Mouse (Mus musculus) heart, embryonic 15.5 days (tissue): Measurements from ENCODE around the gene Slc12a7. TPM values are rescaled to one million over a fixed set of nuclear protein-coding genes. Genes with fewer than 3 reads are reported as not detected.

Source experiments
- ATAC-seq: fragments of 200-750 bp; cut with Nextera tagmentation; replicated peaks from 2 replicates; pipeline ENCODE4 v1.8.0; 2017; ENCODE audit warnings: low read depth, moderate TSS enrichment; ENCODE audit not compliant: insufficient number of reproducible peaks, insufficient read depth, low FRiP score
- H3K27ac ChIP-seq: fragments of 300-500 bp; sonication (generic); 2 replicates; pipeline ENCODE4 v1.5.1; 2015; ENCODE audit warnings: mild to moderate bottlenecking, inconsistent platforms
- H3K27me3 ChIP-seq: fragments of 300-500 bp; sonication (generic); 2 replicates; pipeline ENCODE4 v1.6.1; 2015; ENCODE audit warnings: inconsistent platforms
- H3K36me3 ChIP-seq: fragments of 300-500 bp; sonication (generic); 2 replicates; pipeline ENCODE4 v1.6.1; 2015; ENCODE audit warnings: mild to moderate bottlenecking, inconsistent platforms
- H3K4me1 ChIP-seq: fragments of 300-500 bp; sonication (generic); replicated peaks from 2 replicates; pipeline ENCODE4 v1.6.1; 2015; ENCODE audit warnings: inconsistent platforms
- H3K4me2 ChIP-seq: fragments of 300-500 bp; sonication (generic); 2 replicates; pipeline ENCODE4 v1.6.1; 2015; ENCODE audit warnings: inconsistent platforms, mild to moderate bottlenecking, moderate library complexity
- H3K4me3 ChIP-seq: fragments of 300-500 bp; sonication (generic); 2 replicates; pipeline ENCODE4 v1.5.1; 2015; ENCODE audit warnings: mild to moderate bottlenecking, inconsistent platforms
- H3K9ac ChIP-seq: fragments of 300-500 bp; sonication (generic); 2 replicates; pipeline ENCODE4 v1.6.1; 2015; ENCODE audit warnings: mild to moderate bottlenecking, inconsistent platforms
- H3K9me3 ChIP-seq: fragments of 300-500 bp; sonication (generic); replicated peaks from 2 replicates; pipeline ENCODE4 v1.6.1; 2016; ENCODE audit warnings: inconsistent platforms
- WGBS: fragments of 180-500 bp; shearing (Covaris S2); methylation state at CpG from one replicate; pipeline ENCODE4 v1.1.7; 2015; ENCODE audit warnings: mixed read lengths; 5-methylcytosine and 5-hydroxymethylcytosine counted together
- polyA plus RNA-seq: library from polyadenylated mRNA; unstranded; fragments of >200 nt; fragmentation: Nextera tagmentation; extraction: Ambion mirVana; gene quantifications from 2 replicates; pipeline ENCODE4 v1.2.1, GENCODE M21; 2015

The Slc12a7 gene
- polyA plus RNA-seq, 1 experiment from 2014 or later: 37.1 TPM

DNA sequence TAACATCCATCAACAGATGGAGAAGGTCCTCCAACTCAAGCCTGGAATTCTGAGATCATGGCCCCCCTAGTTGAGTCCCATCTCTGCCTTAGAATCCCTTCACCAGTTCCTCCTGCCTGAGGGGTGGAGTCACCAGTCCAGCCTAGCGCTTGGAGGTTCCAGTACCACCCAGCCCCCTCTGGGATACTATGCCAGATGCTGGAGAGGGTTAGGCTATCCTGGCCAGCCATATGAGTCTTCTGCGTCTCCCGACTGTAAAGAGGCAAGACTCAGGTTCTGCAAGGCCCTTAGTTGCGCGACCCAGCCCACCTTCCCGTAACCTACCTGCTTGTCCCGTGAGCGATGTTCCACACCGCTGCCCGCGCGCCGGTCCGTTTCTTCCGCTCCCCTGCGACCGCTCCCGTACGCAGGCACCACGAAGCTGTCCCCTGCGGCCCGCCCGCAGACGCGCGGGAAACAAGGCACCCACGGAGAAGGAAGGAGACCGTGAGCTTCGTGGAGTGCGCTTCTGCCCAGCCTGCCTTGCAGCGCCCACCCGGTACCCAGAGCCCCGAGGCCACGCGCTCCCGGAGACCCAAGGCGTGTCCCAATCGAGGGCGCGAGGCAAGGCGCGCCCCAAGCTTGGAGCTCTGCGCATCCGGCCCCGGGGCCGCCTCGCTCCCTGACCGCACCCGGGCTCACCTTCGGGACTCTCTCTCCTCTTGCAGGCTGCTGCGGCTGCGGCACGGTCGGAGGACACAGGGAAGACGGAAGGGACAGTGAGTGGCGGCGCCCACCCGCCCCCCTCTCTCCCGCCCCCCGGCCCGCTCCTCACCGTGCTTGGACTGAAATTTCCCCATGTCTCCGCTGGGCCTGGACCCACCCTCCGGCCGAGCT is 113.9 kb downstream of the Slc12a7 start:
- 1% methylated on average over 63 of the region's 65 CpGs for WGBS
- peaks cover 13% of the 10 kb centered on the region for H3K4me1 ChIP-seq
- H3K27me3 ChIP-seq: peaks cover 36% of the 10 kb centered on the region
- H3K4me2 ChIP-seq: peak overlapping the region; percentile 97
- H3K9me3 ChIP-seq: no peaks in the 10 kb centered on the region
- no peak overlapping the region for H3K27ac ChIP-seq
- peak; percentile 19; the same call in 1 of the 2 replicates for ATAC-seq
- no peaks in the 10 kb centered on the region for H3K36me3 ChIP-seq
- peak overlapping the region; percentile 63 for H3K9ac ChIP-seq
- peak overlapping the region; percentile 65 for H3K4me3 ChIP-seq

DNA sequence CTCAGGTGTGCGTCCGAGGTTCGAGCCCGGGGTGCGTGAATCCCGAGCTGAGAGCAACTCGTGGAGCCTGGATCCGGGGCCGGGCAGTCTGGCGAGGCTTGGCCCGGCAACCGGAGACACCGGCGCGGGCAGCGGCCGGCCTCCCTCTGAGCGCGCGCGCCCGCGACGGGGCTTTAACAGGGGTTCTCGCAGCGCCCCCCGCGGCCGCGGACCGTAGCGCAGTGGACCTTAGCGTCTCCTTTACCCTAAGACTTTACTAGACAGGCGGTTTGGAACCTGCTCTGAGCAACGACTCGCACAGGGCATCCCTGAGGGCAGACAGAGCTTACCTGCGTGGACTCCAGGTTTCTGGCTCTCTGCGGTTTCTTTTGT is 114.6 kb downstream of the Slc12a7 start, which contains the start of gene Nkd2:
Nkd2 (minus strand) TSS at position 167 of the 372 bp plus-strand sequence.
- ATAC-seq: peak; percentile 53
- Histone ChIP-seq H3K9ac (peak within 1 kb of the TSS; percentile 63), H3K27ac (no peak within 1 kb of the TSS), H3K36me3 (no peaks in the 10 kb centered on the region), H3K9me3 (no peaks in the 10 kb centered on the region), H3K27me3 (peaks cover 36% of the 10 kb centered on the region), H3K4me1 (peaks cover 13% of the 10 kb centered on the region), H3K4me3 (peak within 1 kb of the TSS; percentile 65), H3K4me2 (peak within 1 kb of the TSS; percentile 97)
- WGBS: under 1% methylated on average over 38 of the region's 38 CpGs

Other genes starting within 250 kb of the Slc12a7 start
- 0.05 and 0.14 TPM in 2 replicates for gene Slc6a3, start 196.3 kb upstream of the Slc12a7 start, polyA plus RNA-seq
- 83.4 and 112 TPM in 2 replicates for gene Clptm1l, start 129.1 kb upstream of the Slc12a7 start, polyA plus RNA-seq
- gene Tert, start 106.2 kb upstream of the Slc12a7 start, polyA plus RNA-seq: 1.4 and 2.9 TPM in 2 replicates
- gene Slc6a18, start 55.1 kb upstream of the Slc12a7 start, polyA plus RNA-seq: not detected in 2 replicates
- not detected in 2 replicates for gene Slc6a19, start 28.2 kb upstream of the Slc12a7 start, polyA plus RNA-seq
- 3.0 and 3.6 TPM in 2 replicates for gene Nkd2, start 114.5 kb downstream of the Slc12a7 start, polyA plus RNA-seq
- 22.0 and 25.4 TPM in 2 replicates for gene Trip13, start 204.7 kb downstream of the Slc12a7 start, polyA plus RNA-seq
- 37.0 and 37.5 TPM in 2 replicates for gene Brd9, start 204.7 kb downstream of the Slc12a7 start, polyA plus RNA-seq
- not detected in 2 replicates for gene Zdhhc11, start 230.8 kb downstream of the Slc12a7 start, polyA plus RNA-seq